Mouse (Mus musculus) ovary, postnatal 14 days (tissue): Measurements from ENCODE around the gene 1700022I11Rik.

ENCODE experiments used
- DNase-seq: peaks from one replicate; pipeline ENCODE4 v3.0.0; 2022; ENCODE audit warnings: low spot score

1700022I11Rik gene

GRCm38 (mm10) chr4:42969304-42969703 is at the start of gene 1700022I11Rik:
Gene 1700022I11Rik, plus strand, starts transcription at chr4:42969604.
- DNase-seq: no peak

DNA sequence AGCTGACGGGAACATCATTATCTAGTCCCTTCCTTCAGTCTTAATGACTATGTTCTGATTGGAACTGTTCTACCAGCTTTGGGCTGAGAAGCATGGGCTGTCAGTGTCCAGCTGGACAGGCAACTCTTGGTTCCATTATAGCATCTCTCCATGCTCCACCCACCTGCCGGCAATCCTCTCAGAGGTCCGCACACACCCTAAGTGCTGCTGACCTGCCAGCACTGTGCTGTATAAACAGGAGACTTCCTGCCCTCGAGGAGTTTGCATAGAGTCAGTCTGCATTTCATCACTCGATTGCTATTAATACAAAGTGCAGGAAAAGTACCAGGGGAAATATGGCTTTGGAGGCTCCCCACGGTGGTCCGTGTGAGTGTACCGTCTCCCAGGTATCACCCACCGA is 48.7 kb upstream of the 1700022I11Rik start:
- no peak for DNase-seq

- DNase-seq: no peak
Measured at GRCm38 (mm10) chr4:42921536-42921935, 47.9 kb upstream of the 1700022I11Rik start.

- no peak for DNase-seq
Measured at GRCm38 (mm10) chr4:42922056-42922455, 47.3 kb upstream of the 1700022I11Rik start.

DNA sequence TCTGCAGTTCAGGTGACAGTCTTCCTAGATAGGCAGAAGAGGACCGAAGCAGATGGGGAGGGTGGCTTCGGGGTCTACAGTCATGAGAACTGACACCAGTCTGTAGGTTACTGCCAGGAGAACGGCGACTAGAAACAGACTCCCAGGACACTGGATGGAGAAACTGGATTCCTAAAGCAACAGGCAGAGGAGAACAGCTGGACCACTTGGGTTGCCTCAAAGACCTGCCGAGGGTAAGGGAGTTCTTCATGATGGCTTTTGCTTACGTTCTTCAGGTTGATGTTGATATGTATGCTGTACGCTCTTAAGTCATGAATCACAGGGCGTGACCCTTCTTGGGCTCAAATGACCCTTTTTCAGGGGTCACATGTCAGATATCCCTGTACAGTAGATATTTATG is 46.9 kb upstream of the 1700022I11Rik start:
- DNase-seq: no peak

GRCm38 (mm10) chr4:42924095-42924710 is 45.2 kb upstream of the 1700022I11Rik start:
- DNase-seq: no peak

GRCm38 (mm10) chr4:42928209-42928608 is 41.2 kb upstream of the 1700022I11Rik start:
- DNase-seq: no peak

DNA sequence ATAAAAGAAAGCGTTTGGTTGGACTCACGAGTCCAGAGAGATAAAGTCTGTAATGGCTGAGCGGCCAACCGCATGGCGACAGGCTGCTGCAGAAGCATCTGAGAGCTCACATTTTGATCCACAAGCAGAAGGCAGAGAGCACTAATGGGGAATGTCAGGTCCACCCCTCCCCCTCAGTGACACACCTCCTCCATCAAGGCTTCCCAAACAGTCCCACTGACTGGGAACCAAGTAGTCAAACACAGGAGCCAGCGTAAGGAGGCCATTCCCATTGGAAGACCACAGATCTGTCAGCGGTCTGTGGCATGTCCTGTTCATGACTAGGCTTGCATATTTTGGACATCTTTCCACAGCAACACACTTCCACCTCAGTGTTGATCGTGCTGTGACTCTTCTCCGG is 40.5 kb upstream of the 1700022I11Rik start:
- DNase-seq: no peak

DNA sequence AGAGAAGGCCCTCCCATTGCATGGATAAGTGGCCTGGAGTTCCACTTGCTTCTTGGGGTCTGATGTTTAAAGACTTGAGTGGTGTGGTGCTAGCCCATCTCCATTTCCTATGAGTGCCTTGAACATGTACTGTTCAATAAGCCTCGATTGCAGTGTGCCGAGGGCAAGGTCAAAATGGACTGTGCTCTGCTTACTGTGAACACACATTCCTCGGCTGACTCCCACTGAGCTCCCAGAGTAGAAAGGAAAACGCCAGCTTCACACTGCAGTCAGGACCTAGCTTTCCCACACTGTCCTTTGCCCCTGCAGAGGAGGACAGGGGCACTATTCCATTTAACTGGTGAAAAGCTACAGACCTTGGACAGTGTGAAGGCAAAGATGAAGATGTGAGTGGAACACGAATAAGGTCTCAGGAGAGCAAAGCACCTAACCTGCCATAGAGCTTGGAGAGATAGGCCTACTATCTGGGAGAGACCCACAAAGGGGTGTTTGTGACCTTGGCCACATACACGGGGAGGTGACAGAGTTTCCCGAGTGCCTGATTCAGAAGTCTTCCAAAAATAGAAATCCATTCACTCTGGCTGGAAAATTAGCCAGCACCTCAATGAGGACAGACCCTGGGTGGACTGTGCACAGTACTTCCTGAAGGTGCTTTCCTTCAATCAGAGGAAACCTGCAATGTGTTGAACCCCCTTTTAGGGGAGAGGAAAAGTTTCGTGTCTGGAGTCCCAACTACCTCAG is 37.0 kb upstream of the 1700022I11Rik start:
- no peak for DNase-seq

DNA sequence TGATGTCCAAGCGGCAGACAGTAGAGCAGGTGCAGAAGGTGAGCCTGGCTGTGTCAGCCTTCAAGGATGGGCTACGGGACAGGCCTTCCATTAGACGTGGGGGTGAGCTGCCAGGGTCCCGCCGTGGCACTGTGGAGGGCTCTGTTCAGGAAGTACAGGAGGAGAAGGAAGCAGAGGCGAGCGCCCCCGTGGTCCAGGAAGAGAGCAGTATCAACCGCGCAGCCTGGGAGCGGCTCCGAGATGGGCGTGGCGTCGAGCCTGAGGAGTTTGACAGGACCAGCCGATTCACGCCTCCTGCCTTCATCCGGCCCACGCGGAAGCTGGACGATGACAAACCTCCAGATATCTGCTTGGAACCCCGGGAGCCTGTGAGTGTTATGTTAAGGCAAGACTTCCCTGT is 35.8 kb upstream of the 1700022I11Rik start:
- peak; percentile 36 for DNase-seq

DNA sequence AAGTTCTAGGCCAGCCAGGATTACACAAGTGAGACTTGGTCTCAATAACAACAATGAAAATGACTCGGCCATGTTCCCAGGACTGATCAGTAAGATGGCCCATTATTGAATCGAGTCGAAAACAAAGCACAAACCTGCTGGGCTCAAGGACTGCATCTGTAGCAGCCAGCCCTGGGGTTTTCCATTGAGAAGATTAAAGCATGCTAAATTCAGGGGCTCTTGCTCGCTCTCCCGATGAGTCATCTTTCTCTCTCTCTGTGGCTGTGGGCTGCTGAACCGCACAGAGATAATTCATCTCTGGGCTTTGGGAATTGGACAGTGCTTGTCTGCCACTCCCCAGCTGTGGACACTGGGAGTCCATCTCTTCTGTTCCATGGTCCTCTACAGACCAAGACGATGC is 28.0 kb upstream of the 1700022I11Rik start:
- no peak for DNase-seq

DNA sequence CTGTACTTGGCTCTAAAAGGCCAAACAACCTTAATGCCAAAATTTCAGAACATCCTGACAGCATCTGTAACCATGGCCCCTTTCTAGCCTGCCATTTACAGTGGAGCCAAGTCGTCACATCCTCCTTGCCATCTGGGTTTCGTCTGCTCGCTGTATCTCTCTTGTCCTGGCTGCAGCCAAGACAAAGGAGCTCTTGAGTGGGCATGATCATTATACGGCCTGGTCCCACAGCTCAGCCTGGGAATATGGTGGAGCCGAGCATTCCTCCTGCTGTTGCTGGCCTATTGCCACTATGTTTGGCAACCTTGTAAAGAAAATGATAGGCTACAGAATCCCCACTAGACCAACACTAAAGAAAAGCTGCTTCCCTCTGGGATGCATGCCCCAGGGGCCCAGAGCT is 26.1 kb upstream of the 1700022I11Rik start:
- no peak for DNase-seq

- no peak for DNase-seq
Measured at GRCm38 (mm10) chr4:42944185-42944584, 25.2 kb upstream of the 1700022I11Rik start.

DNA sequence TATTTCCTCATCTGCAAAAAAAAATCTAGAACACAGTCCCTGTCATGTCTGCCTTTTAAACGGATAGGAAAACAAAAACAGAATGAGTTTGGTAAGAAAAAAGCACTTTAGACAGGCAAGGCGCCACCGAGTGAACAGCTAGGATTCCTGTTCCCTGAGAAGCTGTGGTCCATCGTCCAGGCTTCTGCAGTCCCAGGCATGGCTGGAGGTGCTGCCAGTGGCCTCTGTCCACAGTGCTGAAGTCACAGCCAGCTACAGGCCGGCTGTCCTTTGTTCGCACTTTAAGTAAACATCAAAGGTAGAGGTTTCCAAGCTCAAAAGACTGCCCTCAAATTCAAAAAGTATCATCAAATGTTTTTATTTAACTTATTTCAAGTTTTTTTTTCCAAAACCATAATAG is 24.4 kb upstream of the 1700022I11Rik start:
- peak; percentile 41 for DNase-seq

GRCm38 (mm10) chr4:42945445-42945844 is 24.0 kb upstream of the 1700022I11Rik start:
- no peak for DNase-seq

GRCm38 (mm10) chr4:42945952-42946351 is 23.5 kb upstream of the 1700022I11Rik start:
- DNase-seq: peak; percentile 43

- DNase-seq: no peak
Measured at GRCm38 (mm10) chr4:42946733-42947290, 22.6 kb upstream of the 1700022I11Rik start.

DNA sequence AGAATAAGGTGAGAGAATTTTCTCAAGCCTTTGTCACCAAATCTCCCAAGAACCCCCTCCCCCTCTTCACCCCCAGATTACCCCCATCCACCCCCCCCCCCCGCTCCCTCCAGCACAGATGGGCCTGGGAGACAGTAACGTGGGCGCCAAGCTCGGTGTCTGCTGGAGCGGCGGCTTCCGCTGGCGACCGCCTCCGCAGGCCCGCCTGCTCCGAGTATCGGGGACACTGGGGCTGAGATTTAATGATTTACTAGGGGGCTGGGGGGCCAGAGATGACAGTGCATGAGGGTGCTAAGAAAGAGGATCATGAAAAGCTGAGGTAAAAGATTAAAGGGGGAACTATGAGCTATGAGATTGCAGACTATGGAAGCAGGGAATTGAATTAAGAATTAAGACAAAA is 20.9 kb upstream of the 1700022I11Rik start:
- no peak for DNase-seq

GRCm38 (mm10) chr4:42949051-42949675 is 20.2 kb upstream of the 1700022I11Rik start:
- DNase-seq: no peak

DNA sequence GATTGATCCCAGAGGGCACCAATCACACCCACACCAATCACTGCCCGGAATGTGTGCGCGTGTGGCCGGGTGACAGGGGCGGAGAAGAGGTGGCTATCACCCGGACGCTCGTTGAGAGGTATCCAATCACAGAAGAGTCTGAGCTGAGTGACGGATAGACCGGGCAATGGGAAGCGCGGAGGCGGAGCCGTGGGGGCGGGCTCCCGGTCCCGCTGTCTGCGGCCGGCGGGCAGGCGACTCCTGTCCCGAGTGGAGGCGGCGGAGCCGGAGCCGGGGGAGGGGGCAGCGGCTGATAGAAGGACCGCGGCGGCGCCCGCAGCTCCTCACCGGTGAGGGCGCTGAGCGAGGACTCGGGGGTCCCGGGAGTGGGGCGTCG is 19.7 kb upstream of the 1700022I11Rik start, which contains the start of gene Dnajb5:
TSS of gene Dnajb5 (plus strand) at position 139 of the 376 bp plus-strand sequence.
- DNase-seq: peak; percentile 98

- peak; percentile 67 for DNase-seq
Measured at GRCm38 (mm10) chr4:42950065-42950558, 19.3 kb upstream of the 1700022I11Rik start.
